Mouse (Mus musculus): ENCODE measurements around the gene AI837181. TPM values are rescaled to one million over a fixed set of nuclear protein-coding genes. Genes with fewer than 3 reads are reported as not detected.

AI837181 gene
- polyA plus RNA-seq (2015; fragmentation: Nextera tagmentation; extraction: Ambion mirVana) = 18.0 and 19.0 TPM in 2 replicates

DNA sequence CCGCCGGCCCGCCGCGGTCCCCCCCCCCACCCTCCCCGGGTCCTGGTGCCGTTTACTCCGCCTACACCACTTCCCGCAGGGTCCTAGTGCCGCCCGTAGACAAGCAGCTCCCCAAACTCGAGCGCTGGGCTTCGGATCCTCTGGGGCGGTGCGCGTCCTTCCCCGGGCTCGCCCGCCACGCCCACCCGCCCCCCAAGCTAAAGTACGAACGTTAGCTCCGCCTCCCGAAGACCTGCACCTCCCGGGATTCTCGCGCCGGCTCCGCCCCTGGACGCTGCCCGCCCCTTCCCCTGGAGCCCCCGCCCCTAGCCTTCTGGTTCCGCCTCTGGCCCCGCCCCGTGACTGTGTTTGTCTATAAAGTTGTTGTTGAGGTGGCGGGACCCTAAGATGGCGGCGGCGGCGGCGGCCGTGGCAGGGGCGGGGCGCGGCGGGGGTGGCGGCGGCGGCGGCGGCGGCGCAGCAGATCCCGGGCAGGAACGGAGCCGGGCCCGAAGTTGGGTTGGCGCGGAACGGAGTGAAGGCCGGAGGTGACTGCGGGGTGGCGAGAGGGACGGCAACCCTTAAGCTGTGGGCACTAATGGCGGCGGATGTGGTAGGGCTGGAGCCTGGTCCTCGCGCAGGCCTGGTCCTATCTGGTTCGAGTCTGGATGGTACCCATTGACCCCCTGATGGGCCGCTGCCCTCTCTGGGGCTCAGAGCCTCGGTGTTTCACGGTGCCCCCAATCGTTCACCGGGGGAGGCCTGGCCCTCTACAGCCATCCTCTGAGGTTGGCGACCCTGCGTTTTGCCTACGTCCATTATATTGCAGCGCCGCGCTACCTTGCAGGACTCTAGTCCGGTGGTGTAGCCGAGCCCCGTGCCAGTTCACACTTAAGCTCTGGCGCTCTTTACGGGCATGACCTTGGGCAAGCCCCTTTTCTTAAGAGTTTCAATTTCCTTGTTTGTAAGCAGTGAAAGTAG, at the start of gene AI837181, which contains the start of gene Drap1:
Gene AI837181, plus strand, starts transcription at position 363 of the 960 bp plus-strand sequence.
Gene Drap1, minus strand, starts transcription at position 198 of the 960 bp plus-strand sequence.
- H3K27ac ChIP-seq = peak within 1 kb of the TSS; percentile 91
- peak within 1 kb of the TSS; percentile 90 for H3K9ac ChIP-seq
- peaks cover 43% of the 10 kb centered on the region for H3K36me3 ChIP-seq
- H3K4me3 ChIP-seq (replicated peaks) = peak within 1 kb of the TSS; percentile 82
- WGBS (ENCODE audit: insufficient replicate concordance) = 2% methylated on average over 77 of the region's 87 CpGs
- no peaks in the 10 kb centered on the region for H3K9me3 ChIP-seq (replicated peaks)
- DNase-seq (peak; percentile 87), ATAC-seq (ENCODE audit: low read depth) (peak; percentile 85)
- H3K4me1 ChIP-seq (replicated peaks) = peaks cover 49% of the 10 kb centered on the region
- H3K27me3 ChIP-seq = no peaks in the 10 kb centered on the region
- H3K4me2 ChIP-seq = peak within 1 kb of the TSS; percentile 96

GRCm38 (mm10) chr19:5377446-5377845, 47.5 kb upstream of the AI837181 start:
- H3K36me3 ChIP-seq = peaks cover 63% of the 10 kb centered on the region

GRCm38 (mm10) chr19:5383326-5383725, 41.6 kb upstream of the AI837181 start:
- H3K36me3 ChIP-seq = peaks cover 83% of the 10 kb centered on the region
- H3K9me3 ChIP-seq (replicated peaks) = no peaks in the 10 kb centered on the region
- no peak overlapping the region for H3K4me2 ChIP-seq
- H3K4me3 ChIP-seq (replicated peaks) = no peak overlapping the region
- H3K9ac ChIP-seq = no peak overlapping the region
- H3K4me1 ChIP-seq (replicated peaks) = peaks cover 26% of the 10 kb centered on the region
- no peak overlapping the region for H3K27ac ChIP-seq
- 89% methylated on average over 12 of the region's 12 CpGs for WGBS (ENCODE audit: insufficient replicate concordance)
- no peaks in the 10 kb centered on the region for H3K27me3 ChIP-seq
- ATAC-seq (ENCODE audit: low read depth) (no peak), DNase-seq (no peak)

More at GRCm38 (mm10) chr19:5377446-5377845, 47.5 kb upstream of the AI837181 start:
- Histone ChIP-seq H3K9ac (no peak overlapping the region), H3K4me2 (no peak overlapping the region), H3K4me1 (replicated peaks) (no peaks in the 10 kb centered on the region; the same call in 1 of the 2 replicates), H3K9me3 (replicated peaks) (no peaks in the 10 kb centered on the region), H3K27me3 (no peaks in the 10 kb centered on the region), H3K4me3 (replicated peaks) (no peak overlapping the region), H3K27ac (no peak overlapping the region)
- ATAC-seq (ENCODE audit: low read depth) (no peak), DNase-seq (no peak)
- 68% methylated on average over 1 of the region's 1 CpGs for WGBS (ENCODE audit: insufficient replicate concordance)

DNA sequence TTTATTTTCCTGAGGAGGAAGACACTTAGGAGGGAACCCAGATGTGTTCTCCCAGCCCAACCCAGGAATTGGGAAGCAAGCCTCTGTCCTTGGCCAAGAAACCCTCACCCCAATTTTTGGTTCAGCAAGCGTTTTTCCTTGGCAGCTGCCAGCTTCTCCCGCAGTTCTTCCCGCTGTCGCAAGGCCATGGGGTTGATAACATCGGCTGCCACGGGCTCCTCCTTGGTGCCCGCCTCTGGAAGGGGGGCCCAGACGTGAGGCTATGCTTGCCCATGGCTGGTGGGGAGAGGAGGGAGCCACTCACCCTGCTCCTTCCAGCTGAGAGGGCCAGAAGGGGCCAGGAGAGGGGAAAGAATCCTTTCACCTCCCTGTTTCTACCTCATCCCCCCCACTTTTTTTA, 40.2 kb upstream of the AI837181 start:
- no peak for DNase-seq
- H3K27ac ChIP-seq = no peak overlapping the region
- no peak for ATAC-seq (ENCODE audit: low read depth)
- H3K4me3 ChIP-seq (replicated peaks) = no peak overlapping the region
- H3K4me2 ChIP-seq = no peak overlapping the region
- no peaks in the 10 kb centered on the region for H3K27me3 ChIP-seq
- H3K9me3 ChIP-seq (replicated peaks) = no peaks in the 10 kb centered on the region
- peaks cover 70% of the 10 kb centered on the region for H3K36me3 ChIP-seq
- peaks cover 35% of the 10 kb centered on the region for H3K4me1 ChIP-seq (replicated peaks)
- 81% methylated on average over 8 of the region's 8 CpGs for WGBS (ENCODE audit: insufficient replicate concordance)
- no peak overlapping the region for H3K9ac ChIP-seq

GRCm38 (mm10) chr19:5388011-5388441, 36.9 kb upstream of the AI837181 start:
- WGBS (ENCODE audit: insufficient replicate concordance) = under 1% methylated on average over 43 of the region's 43 CpGs
- peak; percentile 43 for ATAC-seq (ENCODE audit: low read depth)
- DNase-seq = peak; percentile 42

DNA sequence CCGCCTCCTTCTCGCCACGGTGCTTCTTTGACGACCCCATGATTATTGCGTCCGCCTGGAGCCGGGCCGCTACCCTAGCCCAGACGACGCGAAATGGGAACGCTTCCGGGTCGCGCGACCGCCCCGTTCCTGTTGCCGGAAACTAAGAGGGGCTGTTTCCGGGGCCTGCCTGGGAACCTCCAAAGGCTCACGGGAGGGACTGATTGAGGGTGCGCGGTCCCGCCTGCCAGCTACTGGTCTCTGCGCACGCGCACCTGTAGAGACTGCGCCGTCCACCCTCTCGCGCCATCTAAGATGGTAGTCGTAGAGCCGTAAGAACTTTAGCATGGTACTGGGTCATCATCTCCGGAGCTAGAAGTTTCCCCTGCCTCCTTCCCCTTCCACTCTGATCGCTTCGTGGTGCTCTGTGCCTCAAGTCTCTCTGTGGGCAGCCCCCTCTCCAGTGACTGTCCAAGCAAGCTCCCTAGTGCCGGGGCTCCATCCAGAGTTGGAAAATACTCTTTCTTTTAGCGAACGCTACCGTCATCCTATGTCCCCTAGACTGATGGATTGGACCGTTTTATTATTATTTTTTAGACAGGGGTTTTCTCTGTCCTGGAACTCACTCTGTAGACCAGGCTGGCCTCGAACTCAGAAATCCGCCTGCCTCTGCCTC, 36.2 kb upstream of the AI837181 start, which contains the start of gene Sart1:
Gene Sart1, minus strand, starts transcription at position 116 of the 655 bp plus-strand sequence.
- peak; percentile 93 for DNase-seq
- Histone ChIP-seq H3K4me1 (replicated peaks) (peaks cover 50% of the 10 kb centered on the region), H3K4me3 (replicated peaks) (peak within 1 kb of the TSS; percentile 100), H3K36me3 (peaks cover 30% of the 10 kb centered on the region), H3K9ac (peak within 1 kb of the TSS; percentile 96), H3K27ac (peak within 1 kb of the TSS; percentile 90), H3K4me2 (peak within 1 kb of the TSS; percentile 91), H3K9me3 (replicated peaks) (no peaks in the 10 kb centered on the region), H3K27me3 (no peaks in the 10 kb centered on the region)
- ATAC-seq (ENCODE audit: low read depth) = peak; percentile 93
- under 1% methylated on average over 43 of the region's 43 CpGs for WGBS (ENCODE audit: insufficient replicate concordance)

More at GRCm38 (mm10) chr19:5388011-5388441, 36.9 kb upstream of the AI837181 start:
- Histone ChIP-seq H3K27me3 (no peaks in the 10 kb centered on the region), H3K36me3 (peaks cover 36% of the 10 kb centered on the region), H3K9ac (peak overlapping the region; percentile 96), H3K4me3 (replicated peaks) (peak overlapping the region; percentile 100), H3K4me1 (replicated peaks) (peaks cover 50% of the 10 kb centered on the region), H3K9me3 (replicated peaks) (no peaks in the 10 kb centered on the region), H3K27ac (peak overlapping the region; percentile 86), H3K4me2 (peak overlapping the region; percentile 91)

GRCm38 (mm10) chr19:5389647-5390046, 35.3 kb upstream of the AI837181 start:
- H3K36me3 ChIP-seq = peaks cover 20% of the 10 kb centered on the region
- WGBS (ENCODE audit: insufficient replicate concordance) = 3% methylated on average over 12 of the region's 12 CpGs
- H3K4me2 ChIP-seq = peak overlapping the region; percentile 91
- no peaks in the 10 kb centered on the region for H3K9me3 ChIP-seq (replicated peaks)
- H3K4me1 ChIP-seq (replicated peaks) = peaks cover 50% of the 10 kb centered on the region
- peak overlapping the region; percentile 90 for H3K27ac ChIP-seq
- ATAC-seq (ENCODE audit: low read depth) (peak; percentile 47), DNase-seq (peak; percentile 63)
- no peaks in the 10 kb centered on the region for H3K27me3 ChIP-seq
- peak overlapping the region; percentile 96 for H3K9ac ChIP-seq
- H3K4me3 ChIP-seq (replicated peaks) = peak overlapping the region; percentile 100

GRCm38 (mm10) chr19:5390416-5390815, 34.5 kb upstream of the AI837181 start:
- Histone ChIP-seq H3K4me3 (replicated peaks) (peak overlapping the region; percentile 100), H3K27me3 (no peaks in the 10 kb centered on the region), H3K36me3 (peaks cover 13% of the 10 kb centered on the region), H3K4me1 (replicated peaks) (peaks cover 48% of the 10 kb centered on the region), H3K9me3 (replicated peaks) (no peaks in the 10 kb centered on the region), H3K4me2 (peak overlapping the region; percentile 91), H3K9ac (peak overlapping the region; percentile 96), H3K27ac (peak overlapping the region; percentile 90)
- 67% methylated on average over 8 of the region's 8 CpGs for WGBS (ENCODE audit: insufficient replicate concordance)
- no peak for DNase-seq
- no peak for ATAC-seq (ENCODE audit: low read depth)

DNA sequence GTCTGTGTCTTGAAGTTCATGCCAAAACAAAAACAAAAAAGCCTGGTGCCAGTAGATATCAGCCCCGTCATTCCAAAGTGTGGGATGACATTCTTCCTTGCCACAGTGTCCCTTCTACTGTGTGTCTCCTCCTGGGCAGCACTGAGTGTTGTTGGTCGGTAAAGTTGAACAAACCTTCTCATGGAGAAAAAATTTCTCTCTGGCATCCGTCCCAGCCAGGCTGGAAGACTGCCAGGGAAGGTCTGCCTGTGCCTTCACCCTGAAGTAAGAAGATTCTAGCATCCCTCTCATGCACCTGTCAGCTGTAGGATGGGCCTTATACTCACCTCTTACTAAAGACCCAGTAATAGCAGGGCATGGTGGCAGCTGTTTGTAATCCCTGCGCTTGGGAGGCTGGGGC, 32.1 kb upstream of the AI837181 start:
- Histone ChIP-seq H3K27me3 (no peaks in the 10 kb centered on the region), H3K36me3 (no peaks in the 10 kb centered on the region), H3K27ac (no peak overlapping the region), H3K4me3 (replicated peaks) (no peak overlapping the region), H3K9me3 (replicated peaks) (no peaks in the 10 kb centered on the region), H3K4me1 (replicated peaks) (peaks cover 26% of the 10 kb centered on the region), H3K9ac (no peak overlapping the region), H3K4me2 (no peak overlapping the region)
- 68% methylated on average over 4 of the region's 4 CpGs for WGBS (ENCODE audit: insufficient replicate concordance)
- ATAC-seq (ENCODE audit: low read depth) (no peak), DNase-seq (no peak)

- H3K4me1 ChIP-seq (replicated peaks) = peaks cover 21% of the 10 kb centered on the region
- no peak overlapping the region for H3K27ac ChIP-seq
- no peaks in the 10 kb centered on the region for H3K27me3 ChIP-seq
- no peaks in the 10 kb centered on the region for H3K36me3 ChIP-seq
- no peak overlapping the region for H3K4me2 ChIP-seq
- no peaks in the 10 kb centered on the region for H3K9me3 ChIP-seq (replicated peaks)
- no peak overlapping the region for H3K4me3 ChIP-seq (replicated peaks)
- H3K9ac ChIP-seq = no peak overlapping the region
- 63% methylated on average over 10 of the region's 10 CpGs for WGBS (ENCODE audit: insufficient replicate concordance)
- ATAC-seq (ENCODE audit: low read depth) (no peak), DNase-seq (no peak)
Measured at GRCm38 (mm10) chr19:5394168-5394567, 30.8 kb upstream of the AI837181 start.

DNA sequence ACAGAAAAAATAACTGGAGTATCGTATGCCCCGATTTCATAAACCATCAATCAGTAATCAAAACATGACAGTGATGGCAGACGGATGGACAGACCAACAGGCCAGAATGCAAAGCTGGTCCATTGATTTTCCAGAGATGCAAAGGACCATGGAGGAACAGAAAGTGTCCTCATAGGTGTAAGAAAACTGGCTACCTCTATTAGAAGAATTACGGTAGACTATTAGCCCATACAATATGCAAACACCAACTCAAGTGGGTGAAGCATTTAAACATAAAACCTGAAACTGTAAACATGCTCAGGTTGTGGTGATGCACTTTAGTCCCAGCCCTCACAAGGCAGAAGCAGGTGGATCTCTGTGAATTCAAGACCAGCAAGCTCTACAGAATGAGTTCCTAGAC, 29.6 kb upstream of the AI837181 start:
- DNase-seq (no peak), ATAC-seq (ENCODE audit: low read depth) (no peak)
- 63% methylated on average over 4 of the region's 4 CpGs for WGBS (ENCODE audit: insufficient replicate concordance)
- H3K4me3 ChIP-seq (replicated peaks) = no peak overlapping the region
- H3K4me1 ChIP-seq (replicated peaks) = peaks cover 9% of the 10 kb centered on the region
- H3K4me2 ChIP-seq = no peak overlapping the region
- no peak overlapping the region for H3K9ac ChIP-seq
- H3K27ac ChIP-seq = no peak overlapping the region
- H3K36me3 ChIP-seq = no peaks in the 10 kb centered on the region
- no peaks in the 10 kb centered on the region for H3K9me3 ChIP-seq (replicated peaks)
- no peaks in the 10 kb centered on the region for H3K27me3 ChIP-seq

Measured in liver, embryonic 13.5 days (tissue).